22 mouse cellular contexts compared by ENCODE assay signal in the genomic region with DNA sequence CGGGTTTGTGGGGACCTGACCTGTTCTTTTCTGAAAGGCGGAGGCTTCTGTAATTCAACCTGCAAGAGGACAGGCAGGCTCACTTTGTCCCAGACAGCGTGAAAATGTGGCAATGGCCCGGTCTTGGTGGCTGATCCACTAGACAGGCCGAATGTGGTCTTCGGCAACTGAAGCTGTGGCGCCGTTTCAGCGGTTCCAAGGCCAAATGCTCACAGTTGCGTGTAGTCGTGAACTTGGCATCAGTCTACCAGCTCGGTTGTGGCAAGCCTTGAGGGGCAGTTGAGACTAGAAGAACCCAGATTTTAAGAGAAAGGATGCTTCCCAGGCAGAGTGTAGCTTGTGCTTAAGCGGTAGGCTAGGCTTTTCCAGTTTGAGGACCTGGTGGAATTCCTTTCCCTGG. TPM values are rescaled to one million over a fixed set of nuclear protein-coding genes. Genes with fewer than 3 reads are reported as not detected.
DNase-seq lines count a peak whose midpoint lies in the region; ATAC-seq and TF ChIP-seq lines count a peak whose summit lies in the region.
"Had no signal": no experiment of that assay in that cellular context is flagged by ENCODE, and none has a peak within 500 bp of the region (broad histone marks: within the 10 kb centered on the region; RNA-seq: fewer than 3 reads in every experiment).

No protein-coding gene starts in this region.

- H3K36me3 ChIP-seq in heart, adult 2 months (ENCODE audit: control insufficient read depth, insufficient read depth, low read length) = no peaks in the 10 kb centered on the region
- no peaks in the 10 kb centered on the region for H3K36me3 ChIP-seq in heart, embryonic 10.5 days
- no peaks in the 10 kb centered on the region for H3K36me3 ChIP-seq in heart, embryonic 11.5 days (ENCODE audit: control insufficient read depth, insufficient read depth, low read length)
- no peaks in the 10 kb centered on the region for H3K36me3 ChIP-seq in testis, adult 2 months (ENCODE audit: control insufficient read depth, insufficient read depth, low read length)
- H3K36me3 ChIP-seq: G1E had no signal

- 0 out of 2 replicates have a peak, but pooled peaks cover 2% of the 10 kb centered on the region for H3K9me3 ChIP-seq in heart, embryonic 10.5 days
- peaks cover 3% of the 10 kb centered on the region; the same call in 1 of the 2 replicates for H3K9me3 ChIP-seq in heart, embryonic 11.5 days (replicated peaks; ENCODE audit: control insufficient read depth, low read length)

- no peak overlapping the region for H3K4me2 ChIP-seq in heart, embryonic 11.5 days

- no peak overlapping the region for H3K27ac ChIP-seq in heart, adult 2 months
- no peak overlapping the region for H3K27ac ChIP-seq in heart, embryonic 10.5 days
- no peak overlapping the region for H3K27ac ChIP-seq in heart, embryonic 11.5 days (ENCODE audit: low read depth, low read length)
- no peak overlapping the region for H3K27ac ChIP-seq in testis, adult 2 months (ENCODE audit: control insufficient read depth, insufficient read depth, low read depth, low read length)

- intact Hi-C loops in heart, adult 2 months (cut with DNase I) = no loop called here

- WGBS in heart, adult 2 months = 92% methylated on average over 13 of the region's 13 CpGs
- WGBS in heart, embryonic 10.5 days = 92% methylated on average over 13 of the region's 13 CpGs
- 88% methylated on average over 13 of the region's 13 CpGs for WGBS in heart, embryonic 11.5 days (ENCODE audit: insufficient replicate concordance)

- H3K9ac ChIP-seq in heart, adult 2 months (ENCODE audit: low read depth, low read length) = no peak overlapping the region
- no peak overlapping the region for H3K9ac ChIP-seq in heart, embryonic 11.5 days (ENCODE audit: low read depth, low read length)

- no peaks in the 10 kb centered on the region for H3K27me3 ChIP-seq in heart, adult 2 months (ENCODE audit: control insufficient read depth, insufficient read depth, low read length)
- H3K27me3 ChIP-seq in heart, embryonic 10.5 days (ENCODE audit: insufficient read depth, poor library complexity, severe bottlenecking) = no peaks in the 10 kb centered on the region
- H3K27me3 ChIP-seq in heart, embryonic 11.5 days (ENCODE audit: control insufficient read depth, insufficient read depth, low read length) = no peaks in the 10 kb centered on the region
- H3K27me3 ChIP-seq in testis, adult 2 months (ENCODE audit: control insufficient read depth, insufficient read depth, low read length) = no peaks in the 10 kb centered on the region
- H3K27me3 ChIP-seq: CH12.LX, Patski had no signal

- no peak for TF ChIP-seq CTCF in heart, adult 2 months (IDR thresholded peaks at IDR 0.05)
- TF ChIP-seq CTCF in testis, adult 2 months (IDR thresholded peaks at IDR 0.05; ENCODE audit: control insufficient read depth, insufficient read depth, insufficient replicate concordance, low read depth, low read length) = no peak

- DNase-seq in heart, adult 11 months = peak; percentile 68
- no peak for DNase-seq in heart, adult 2 months
- DNase-seq in heart, embryonic 10.5 days (ENCODE audit: low spot score) = peak; percentile 76
- DNase-seq in testis, postnatal 14 days (ENCODE audit: low spot score) = no peak
- DNase-seq in testis, postnatal 10 days (ENCODE audit: low spot score) = peak; percentile 17
- DNase-seq: adrenal gland, adult 2 months; adrenal gland, adult 8-10 months; adrenal gland, postnatal 10 days; adrenal gland, postnatal 14 days; adrenal gland, postnatal 25 days; adrenal gland, postnatal 36 days; B cell, adult 2 months; cerebellum, adult 11 months; cerebellum, adult 11-12 months had no signal

- no peaks in the 10 kb centered on the region for H3K79me2 ChIP-seq in heart, adult 2 months (replicated peaks; ENCODE audit: control insufficient read depth, insufficient read depth, low read length)

- TF ChIP-seq EP300 in heart, adult 2 months (IDR thresholded peaks at IDR 0.05; ENCODE audit: insufficient read depth, low read depth, low read length) = no peak

- no peak for TF ChIP-seq POLR2A in heart, adult 2 months (IDR thresholded peaks at IDR 0.05; ENCODE audit: insufficient read depth, low read depth, low read length)
- no peak for TF ChIP-seq POLR2A in testis, adult 2 months (IDR thresholded peaks at IDR 0.05; ENCODE audit: control insufficient read depth, low read depth, low read length)

- no peak overlapping the region for H3K4me3 ChIP-seq in heart, adult 2 months
- H3K4me3 ChIP-seq in heart, embryonic 10.5 days = no peak overlapping the region
- no peak overlapping the region for H3K4me3 ChIP-seq in heart, embryonic 11.5 days (ENCODE audit: low read depth, low read length)
- H3K4me3 ChIP-seq in testis, adult 2 months (ENCODE audit: control insufficient read depth, low read depth, low read length) = peak overlapping the region; percentile 12

- no peak for ATAC-seq in heart, embryonic 11.5 days (replicated peaks; ENCODE audit: insufficient number of reproducible peaks, low FRiP score, low TSS enrichment)
- ATAC-seq in granulocyte monocyte progenitor cell, adult 5-6 weeks (replicated peaks; ENCODE audit: poor library complexity, severe bottlenecking) = no peak
- ATAC-seq: activated CD4-positive, CD25-positive, alpha-beta regulatory T cell, adult 4 months; CD4-positive, CD25-positive, alpha-beta regulatory T cell, adult 4 months; Patski had no signal

- no peaks in the 10 kb centered on the region for H3K4me1 ChIP-seq in heart, adult 2 months (ENCODE audit: control insufficient read depth, insufficient read depth, low read length)
- H3K4me1 ChIP-seq in heart, embryonic 10.5 days = no peaks in the 10 kb centered on the region
- H3K4me1 ChIP-seq in heart, embryonic 11.5 days (ENCODE audit: control insufficient read depth, insufficient read depth, low read length) = no peaks in the 10 kb centered on the region
- H3K4me1 ChIP-seq in testis, adult 2 months (ENCODE audit: control insufficient read depth, insufficient read depth, low read length) = peaks cover 25% of the 10 kb centered on the region

RNA-seq across cellular contexts. Expression of a gene that starts 19.0 kb away (rescaled TPM):
- 1 to 10 TPM; 2.0 to 2.2 TPM for total RNA-seq in heart, adult 2 months (2021)
- 1.9 and 2.8 TPM in 2 replicates for polyA plus RNA-seq in heart, adult 2 months (2012; rRNA removed)
- 3.1 and 3.9 TPM in 2 replicates for polyA plus RNA-seq in heart, embryonic 10.5 days (2016; fragmentation: Nextera tagmentation; extraction: Ambion mirVana)
- 2.7 and 3.2 TPM in 2 replicates for polyA plus RNA-seq in heart, embryonic 11.5 days (2014; fragmentation: Nextera tagmentation; extraction: Ambion mirVana)
- 3.0 and 3.3 TPM in 2 replicates for polyA plus RNA-seq in testis, adult 2 months (2012; rRNA removed)
- 10.4 and 12.0 TPM in 2 replicates for total RNA-seq in granulocyte monocyte progenitor cell, adult 5-6 weeks (2014; fragmentation: Nextera tagmentation)
- 2.8 and 4.8 TPM in 2 replicates for total RNA-seq in granulocyte monocyte progenitor cell, adult 5-6 weeks (2017)

Comparison
In these comparisons a context has a peak if more than half of its experiments do, and no peak if none do; other contexts are left out.
1. DNase-seq: peak in heart, adult 11 months (single experiment), heart, embryonic 10.5 days (single experiment) and testis, postnatal 10 days (single experiment); none in heart, adult 2 months (0 of 2) and testis, postnatal 14 days (single experiment).